Mouse (Mus musculus): ENCODE measurements around the gene Phka1.

GRCm38 (mm10) chrX:102571186-102571585, 72.9 kb downstream of the Phka1 start:
- no peak for TF ChIP-seq POLR2A (IDR thresholded peaks at IDR 0.05; ENCODE audit: borderline replicate concordance, control insufficient read depth, low read depth, low read length)
- TF ChIP-seq CTCF (IDR thresholded peaks at IDR 0.05; ENCODE audit: control insufficient read depth, insufficient read depth, low read length) = no peak
